Comparison of ENCODE assay signal across 11 mouse cellular contexts in the genomic region with DNA sequence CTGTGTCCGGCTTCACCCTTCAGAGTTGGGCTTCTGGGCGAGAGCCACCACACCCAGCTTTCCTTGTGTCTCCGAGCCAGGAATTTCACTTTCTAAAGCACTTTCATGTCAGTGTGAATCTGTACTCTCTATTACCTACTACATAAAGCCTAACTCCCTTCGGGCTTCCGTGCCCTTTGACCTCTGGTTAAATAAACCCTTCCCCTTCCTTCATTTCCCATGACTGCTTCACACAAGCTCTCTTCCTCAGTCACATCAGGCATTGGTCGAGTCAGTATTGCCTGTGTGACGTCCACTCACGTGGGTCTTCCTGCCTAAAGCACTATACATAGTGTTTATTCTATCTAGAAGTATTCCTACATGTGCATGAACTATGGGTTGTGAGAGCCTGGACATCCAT.
DNase-seq lines count a peak whose midpoint lies in the region; ATAC-seq lines count a peak whose summit lies in the region.
"Had no signal": no experiment of that assay in that cellular context is flagged by ENCODE, and none has a peak within 500 bp of the region (broad histone marks: within the 10 kb centered on the region; RNA-seq: fewer than 3 reads in every experiment).

No protein-coding gene starts in this region.

- no peaks in the 10 kb centered on the region for H3K36me3 ChIP-seq in hindbrain, embryonic 13.5 days
- H3K36me3 ChIP-seq in hindbrain, embryonic 12.5 days: no peaks in the 10 kb centered on the region
- no peaks in the 10 kb centered on the region; the same call in 1 of the 2 replicates for H3K36me3 ChIP-seq in embryonic facial prominence, embryonic 11.5 days (replicated peaks; ENCODE audit: control insufficient read depth, insufficient read depth, low read depth, low read length)
- no peaks in the 10 kb centered on the region for H3K36me3 ChIP-seq in liver, embryonic 16.5 days (ENCODE audit: control insufficient read depth, insufficient read depth)
- H3K36me3 ChIP-seq: heart, embryonic 13.5 days had no signal

- H3K27ac ChIP-seq in hindbrain, embryonic 13.5 days: peak overlapping the region; percentile 32; the same call in 1 of the 2 replicates
- no peak overlapping the region for H3K27ac ChIP-seq in hindbrain, embryonic 12.5 days
- H3K27ac ChIP-seq in embryonic facial prominence, embryonic 11.5 days (replicated peaks; ENCODE audit: low read depth, low read length): no peak overlapping the region
- peak overlapping the region; percentile 88 for H3K27ac ChIP-seq in liver, embryonic 16.5 days (ENCODE audit: low read length)
- H3K27ac ChIP-seq: heart, embryonic 13.5 days had no signal

- ATAC-seq in hindbrain, embryonic 13.5 days (ENCODE audit: low FRiP score): no peak
- ATAC-seq in hindbrain, embryonic 12.5 days (ENCODE audit: low FRiP score): no peak
- peak; percentile 22; the same call in 1 of the 2 replicates for ATAC-seq in embryonic facial prominence, embryonic 11.5 days (replicated peaks; ENCODE audit: insufficient number of reproducible peaks, low FRiP score, low TSS enrichment, low read depth)
- ATAC-seq in liver, embryonic 16.5 days (ENCODE audit: low read depth): peak; percentile 73

- WGBS in hindbrain, embryonic 13.5 days: 23% methylated on average over 8 of the region's 8 CpGs
- 29% methylated on average over 8 of the region's 8 CpGs for WGBS in hindbrain, embryonic 12.5 days
- 32% methylated on average over 8 of the region's 8 CpGs for WGBS in embryonic facial prominence, embryonic 11.5 days
- WGBS in liver, embryonic 16.5 days (ENCODE audit: insufficient replicate concordance): 57% methylated on average over 8 of the region's 8 CpGs

- no peaks in the 10 kb centered on the region for H3K9me3 ChIP-seq in hindbrain, embryonic 13.5 days
- H3K9me3 ChIP-seq in hindbrain, embryonic 12.5 days (replicated peaks): no peaks in the 10 kb centered on the region
- H3K9me3 ChIP-seq in embryonic facial prominence, embryonic 11.5 days (replicated peaks; ENCODE audit: control insufficient read depth, low read length): no peaks in the 10 kb centered on the region
- no peaks in the 10 kb centered on the region for H3K9me3 ChIP-seq in liver, embryonic 16.5 days (replicated peaks; ENCODE audit: control insufficient read depth, low read length)
- H3K9me3 ChIP-seq: heart, embryonic 13.5 days had no signal

- intact Hi-C loops in left cerebral cortex, postnatal 4 days (cut with DNase I): no loop called here

- no peak overlapping the region for H3K4me2 ChIP-seq in hindbrain, embryonic 13.5 days
- no peak overlapping the region for H3K4me2 ChIP-seq in hindbrain, embryonic 12.5 days (replicated peaks)
- H3K4me2 ChIP-seq in embryonic facial prominence, embryonic 11.5 days (ENCODE audit: low read depth, low read length): no peak overlapping the region
- peak overlapping the region; percentile 48 for H3K4me2 ChIP-seq in liver, embryonic 16.5 days (ENCODE audit: low read depth, low read length)
- H3K4me2 ChIP-seq: heart, embryonic 13.5 days had no signal

- no peak overlapping the region for H3K9ac ChIP-seq in hindbrain, embryonic 13.5 days
- no peak overlapping the region for H3K9ac ChIP-seq in hindbrain, embryonic 12.5 days
- no peak overlapping the region; the same call in 1 of the 2 replicates for H3K9ac ChIP-seq in embryonic facial prominence, embryonic 11.5 days (replicated peaks; ENCODE audit: low read length)
- no peak overlapping the region for H3K9ac ChIP-seq in liver, embryonic 16.5 days (ENCODE audit: low read depth, low read length)
- H3K9ac ChIP-seq: heart, embryonic 13.5 days had no signal

- H3K27me3 ChIP-seq in hindbrain, embryonic 13.5 days: no peaks in the 10 kb centered on the region
- H3K27me3 ChIP-seq in hindbrain, embryonic 12.5 days: no peaks in the 10 kb centered on the region
- no peaks in the 10 kb centered on the region for H3K27me3 ChIP-seq in embryonic facial prominence, embryonic 11.5 days (ENCODE audit: control insufficient read depth, insufficient read depth, low read length)
- H3K27me3 ChIP-seq in liver, embryonic 16.5 days (ENCODE audit: control insufficient read depth, insufficient read depth, low read depth, low read length): no peaks in the 10 kb centered on the region

- no peak overlapping the region for H3K4me3 ChIP-seq in hindbrain, embryonic 13.5 days
- no peak overlapping the region for H3K4me3 ChIP-seq in hindbrain, embryonic 12.5 days
- H3K4me3 ChIP-seq in embryonic facial prominence, embryonic 11.5 days (ENCODE audit: low read depth, low read length): no peak overlapping the region
- H3K4me3 ChIP-seq in liver, embryonic 16.5 days (ENCODE audit: low read depth, low read length): peak overlapping the region; percentile 34
- H3K4me3 ChIP-seq: heart, embryonic 13.5 days had no signal

- H3K4me1 ChIP-seq in hindbrain, embryonic 13.5 days (replicated peaks): peaks cover 24% of the 10 kb centered on the region
- H3K4me1 ChIP-seq in hindbrain, embryonic 12.5 days: peaks cover 16% of the 10 kb centered on the region
- H3K4me1 ChIP-seq in embryonic facial prominence, embryonic 11.5 days (ENCODE audit: control insufficient read depth, insufficient read depth, low read length): peaks cover 4% of the 10 kb centered on the region; the same call in 1 of the 2 replicates
- H3K4me1 ChIP-seq in liver, embryonic 16.5 days (ENCODE audit: control insufficient read depth, low read depth, low read length): peaks cover 4% of the 10 kb centered on the region; the same call in 1 of the 2 replicates

- peak; percentile 17 for DNase-seq in ES-CJ7 (ENCODE audit: low read depth, low spot score)
- no peak for DNase-seq in embryonic facial prominence, embryonic 11.5 days (ENCODE audit: low spot score)
- no peak for DNase-seq in right cerebral cortex, postnatal 25 days
- no peak for DNase-seq in right cerebral cortex, adult 2 months (ENCODE audit: low spot score in 2 of 2)
- DNase-seq in left cerebral cortex, postnatal 4 days: no peak
- DNase-seq: gastrocnemius, postnatal 25 days; right cerebral cortex, postnatal 4 days had no signal

Comparison
In these comparisons a context has a peak if more than half of its experiments do, and no peak if none do; other contexts are left out.
1. H3K27ac ChIP-seq: peak in hindbrain, embryonic 13.5 days (single experiment) and liver, embryonic 16.5 days (single experiment); none in hindbrain, embryonic 12.5 days (single experiment) and embryonic facial prominence, embryonic 11.5 days (single experiment).
2. ATAC-seq: peak in embryonic facial prominence, embryonic 11.5 days (single experiment) and liver, embryonic 16.5 days (single experiment); none in hindbrain, embryonic 13.5 days (single experiment) and hindbrain, embryonic 12.5 days (single experiment).